In the genomic region with DNA sequence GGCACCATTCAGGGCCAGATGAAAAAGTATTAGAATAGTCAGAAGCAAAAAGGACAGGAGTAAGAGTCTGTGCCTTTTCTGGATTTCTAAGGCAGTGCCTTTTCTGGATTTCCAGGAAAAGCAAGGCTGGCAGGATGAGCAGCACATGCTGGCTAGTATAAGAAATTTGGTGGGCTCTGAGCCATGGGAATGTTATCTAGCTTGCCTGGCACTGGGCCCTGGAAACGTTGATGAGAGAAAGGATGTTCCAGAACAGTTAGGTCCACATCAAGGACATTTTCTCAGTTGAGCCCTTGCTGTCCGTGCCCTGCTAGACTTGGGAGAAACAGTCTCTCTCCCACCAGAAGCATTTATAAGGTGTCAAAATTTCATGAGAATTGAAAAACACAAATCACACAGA, we compare ENCODE assay signal across 17 mouse cellular contexts.
DNase-seq lines count a peak whose midpoint lies in the region; TF ChIP-seq lines count a peak whose summit lies in the region.
"Had no signal": no experiment of that assay in that cellular context is flagged by ENCODE, and none has a peak within 500 bp of the region (broad histone marks: within the 10 kb centered on the region; RNA-seq: fewer than 3 reads in every experiment).

No protein-coding gene starts in this region.

- no peak for TF ChIP-seq CTCF in left cerebral cortex, adult 2 months (IDR thresholded peaks at IDR 0.05)

- DNase-seq in gastrocnemius, adult 18-20 months (ENCODE audit: low spot score) = peak; percentile 9
- DNase-seq in gastrocnemius, postnatal 36 days = no peak
- DNase-seq in right cerebral cortex, postnatal 10 days (ENCODE audit: low spot score in 2 of 2) = peak; percentile 30 to 46
- DNase-seq in right cerebral cortex, postnatal 14 days = no peak
- DNase-seq in gastrocnemius, postnatal 14 days = peak; percentile 11
- DNase-seq in testis, postnatal 14 days (ENCODE audit: low spot score) = peak; percentile 64
- no peak for DNase-seq in liver
- no peak for DNase-seq in left cerebral cortex, adult 2 months (ENCODE audit: extremely low spot score in 1 of 2, low spot score in 2 of 2)
- DNase-seq: kidney, adult 2 months; right cerebral cortex, postnatal 25 days; thymus, postnatal 25 days had no signal

- no peak overlapping the region for H3K27ac ChIP-seq in left cerebral cortex, adult 2 months
- H3K27ac ChIP-seq: hindbrain, embryonic 12.5 days; layer of hippocampus, adult 2 months; limb, embryonic 13.5 days; lung, embryonic 15.5 days; midbrain, embryonic 13.5 days; neural tube, embryonic 12.5 days had no signal

- intact Hi-C loops in gastrocnemius, postnatal 36 days (cut with DNase I) = no loop called here
- intact Hi-C loops in gastrocnemius, postnatal 14 days (cut with DNase I; ENCODE audit: low total_unique reads) = no loop called here
- intact Hi-C loops in left cerebral cortex, adult 2 months (cut with DNase I) = no loop called here

- H3K4me3 ChIP-seq in left cerebral cortex, adult 2 months = no peak overlapping the region
- H3K4me3 ChIP-seq: hindbrain, embryonic 12.5 days; layer of hippocampus, adult 2 months; limb, embryonic 13.5 days; lung, embryonic 15.5 days; midbrain, embryonic 13.5 days; neural tube, embryonic 12.5 days had no signal

Comparison
In these comparisons a context has a peak if more than half of its experiments do, and no peak if none do; other contexts are left out.
1. DNase-seq: peak in gastrocnemius, adult 18-20 months (single experiment), right cerebral cortex, postnatal 10 days (2 of 2), gastrocnemius, postnatal 14 days (single experiment) and testis, postnatal 14 days (single experiment); none in gastrocnemius, postnatal 36 days (0 of 2), right cerebral cortex, postnatal 14 days (single experiment), liver (single experiment) and left cerebral cortex, adult 2 months (0 of 2).